8 mouse cellular contexts compared by ENCODE assay signal in the genomic region with DNA sequence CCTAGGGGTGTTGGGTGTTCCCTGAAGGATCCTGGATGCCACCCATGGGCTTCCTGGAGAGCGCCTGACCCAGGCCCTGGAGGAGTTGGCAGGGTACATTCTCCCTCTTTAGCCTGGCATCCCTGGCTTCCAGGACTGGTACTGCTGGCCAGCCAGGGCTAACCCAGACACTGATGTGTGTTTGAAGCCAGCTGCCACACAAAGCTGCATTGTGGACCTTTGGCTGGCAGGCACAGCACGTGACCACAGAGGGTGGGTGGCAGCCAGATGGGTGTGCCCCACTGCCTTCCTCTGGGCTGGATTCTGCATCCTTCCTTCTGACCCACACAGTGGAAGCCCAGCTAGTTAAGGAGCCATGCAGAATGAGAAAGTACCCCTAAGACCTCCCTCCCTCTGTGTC. TPM values are rescaled to one million over a fixed set of nuclear protein-coding genes. Genes with fewer than 3 reads are reported as not detected.
DNase-seq lines count a peak whose midpoint lies in the region; ATAC-seq and TF ChIP-seq lines count a peak whose summit lies in the region.

No protein-coding gene starts in this region.

- TF ChIP-seq CTCF in gastrocnemius, adult 2 months (IDR thresholded peaks at IDR 0.05), result peak; percentile 51

- H3K4me3 ChIP-seq in gastrocnemius, adult 2 months, result no peak overlapping the region
- no peak overlapping the region for H3K4me3 ChIP-seq in hindbrain, embryonic 14.5 days (replicated peaks; ENCODE audit: low read length)
- H3K4me3 ChIP-seq in midbrain, embryonic 12.5 days, result no peak overlapping the region

- H3K36me3 ChIP-seq in hindbrain, embryonic 14.5 days (replicated peaks; ENCODE audit: control insufficient read depth, insufficient read depth), result no peaks in the 10 kb centered on the region
- no peaks in the 10 kb centered on the region for H3K36me3 ChIP-seq in midbrain, embryonic 12.5 days

- H3K27ac ChIP-seq in gastrocnemius, adult 2 months, result peak overlapping the region; percentile 63
- H3K27ac ChIP-seq in hindbrain, embryonic 14.5 days, result peak overlapping the region; percentile 60; the same call in 1 of the 2 replicates
- 0 out of 2 replicates have a peak overlapping the region, but pooled peaks have one; percentile 39 for H3K27ac ChIP-seq in midbrain, embryonic 12.5 days (replicated peaks)

- no peak overlapping the region for H3K9ac ChIP-seq in hindbrain, embryonic 14.5 days
- H3K9ac ChIP-seq in midbrain, embryonic 12.5 days (replicated peaks), result no peak overlapping the region

- no peaks in the 10 kb centered on the region for H3K27me3 ChIP-seq in hindbrain, embryonic 14.5 days (ENCODE audit: control insufficient read depth, insufficient read depth, low read length)
- no peaks in the 10 kb centered on the region for H3K27me3 ChIP-seq in midbrain, embryonic 12.5 days

- peak; percentile 86 for ATAC-seq in hindbrain, embryonic 14.5 days (ENCODE audit: low FRiP score)
- ATAC-seq in midbrain, embryonic 12.5 days (ENCODE audit: low FRiP score, low read depth), result peak; percentile 39

- no peaks in the 10 kb centered on the region for H3K9me3 ChIP-seq in hindbrain, embryonic 14.5 days (ENCODE audit: control insufficient read depth, low read length)
- H3K9me3 ChIP-seq in midbrain, embryonic 12.5 days, result no peaks in the 10 kb centered on the region

- 58% methylated on average over 2 of the region's 2 CpGs for WGBS in hindbrain, embryonic 14.5 days
- 88% methylated on average over 2 of the region's 2 CpGs for WGBS in midbrain, embryonic 12.5 days

- H3K4me2 ChIP-seq in hindbrain, embryonic 14.5 days (replicated peaks), result no peak overlapping the region
- H3K4me2 ChIP-seq in midbrain, embryonic 12.5 days (replicated peaks), result no peak overlapping the region

- 0 out of 2 replicates have a peak, but pooled peaks cover 4% of the 10 kb centered on the region for H3K4me1 ChIP-seq in hindbrain, embryonic 14.5 days (replicated peaks; ENCODE audit: control insufficient read depth, insufficient read depth, low read length)
- peaks cover 14% of the 10 kb centered on the region; the same call in 1 of the 2 replicates for H3K4me1 ChIP-seq in midbrain, embryonic 12.5 days

- DNase-seq in adrenal gland, postnatal 10 days, result peak; percentile 35
- DNase-seq in adrenal gland, postnatal 4 days (ENCODE audit: low spot score in 2 of 2), result no peak
- peak; percentile 61 for DNase-seq in cerebellum, adult 9-11 months
- peak; percentile 44 for DNase-seq in gastrocnemius, adult 2 months
- peak; percentile 57 for DNase-seq in hindbrain, embryonic 14.5 days (ENCODE audit: low spot score)
- DNase-seq in left cerebral cortex, postnatal 4 days, result peak; percentile 91
- DNase-seq in adrenal gland, adult (ENCODE audit: inconsistent age in 2 of 2, low spot score in 1 of 2), result no peak

- intact Hi-C loops in gastrocnemius, adult 2 months (cut with DNase I), result no loop called here
- intact Hi-C loops in left cerebral cortex, postnatal 4 days (cut with DNase I), result no loop called here

RNA-seq across cellular contexts. Expression of gene Klf13, which starts 26.4 kb away (rescaled TPM):
- 10 to 100 TPM; 65.9 to 80.6 TPM for total RNA-seq in adrenal gland, postnatal 10 days (2021)
- 10 to 100 TPM; 70.9 to 77.5 TPM for total RNA-seq in adrenal gland, postnatal 4 days (2021)
- 10 to 100 TPM; 56.6 to 59.6 TPM for total RNA-seq in gastrocnemius, adult 2 months (2021)
- polyA plus RNA-seq in hindbrain, embryonic 14.5 days (2014; fragmentation: Nextera tagmentation; extraction: Ambion mirVana), result 25.2 and 25.4 TPM in 2 replicates
- total RNA-seq in left cerebral cortex, postnatal 4 days (2021), result 10 to 100 TPM; 72.3 to 73.5 TPM
- polyA plus RNA-seq in midbrain, embryonic 12.5 days (2016; fragmentation: Nextera tagmentation; extraction: Ambion mirVana), result 30.7 and 31.8 TPM in 2 replicates

RNA-seq across cellular contexts. Expression of gene E030018B13Rik, which starts 48.5 kb away (rescaled TPM):
- total RNA-seq in adrenal gland, postnatal 10 days (2021), result not detected
- total RNA-seq in adrenal gland, postnatal 4 days (2021), result not detected
- under 1 TPM in 1 of 2 experiments, not detected in 1; 0.22 TPM for total RNA-seq in gastrocnemius, adult 2 months (2021)
- not detected in 2 replicates for polyA plus RNA-seq in hindbrain, embryonic 14.5 days (2014; fragmentation: Nextera tagmentation; extraction: Ambion mirVana)
- not detected for total RNA-seq in left cerebral cortex, postnatal 4 days (2021)
- not detected in 2 replicates for polyA plus RNA-seq in midbrain, embryonic 12.5 days (2016; fragmentation: Nextera tagmentation; extraction: Ambion mirVana)

Comparison
In these comparisons a context has a peak if more than half of its experiments do, and no peak if none do; other contexts are left out.
1. DNase-seq: peak in adrenal gland, postnatal 10 days (single experiment), cerebellum, adult 9-11 months (single experiment), gastrocnemius, adult 2 months (single experiment), hindbrain, embryonic 14.5 days (single experiment) and left cerebral cortex, postnatal 4 days (single experiment); none in adrenal gland, postnatal 4 days (0 of 2) and adrenal gland, adult (0 of 2).
2. Peak in every context shown above with its lines, with median percentiles within 50 percentile points of each other: H3K27ac ChIP-seq.